Mouse (Mus musculus) E14TG2a.4 (cell line): Measurements from ENCODE around the gene Morn1.

Source experiments
- H3K27me3 ChIP-seq: 2 replicates; pipeline ENCODE4 v1.6.1; 2014; ENCODE audit warnings: low read length, control low read depth; ENCODE audit not compliant: insufficient read depth
- H3K36me3 ChIP-seq: 2 replicates; pipeline ENCODE4 v1.6.1; 2014; ENCODE audit warnings: low read length, control low read depth; ENCODE audit not compliant: insufficient read depth
- H3K4me1 ChIP-seq: replicated peaks from 2 replicates; pipeline ENCODE4 v1.6.1; 2014; ENCODE audit warnings: low read depth, low read length, control low read depth
- H3K4me3 ChIP-seq: replicated peaks from 2 replicates; pipeline ENCODE4 v1.5.1; 2014; ENCODE audit warnings: mild to moderate bottlenecking, low read length
- H3K9me3 ChIP-seq: 2 replicates; pipeline ENCODE4 v1.6.1; 2014; ENCODE audit warnings: low read length, control low read depth
- CTCF ChIP-seq: conservative IDR thresholded peaks from 2 replicates; pipeline ENCODE4 v1.5.1; 2014; ENCODE audit warnings: low read length
- NANOG ChIP-seq: IDR thresholded peaks from 2 replicates; pipeline ENCODE4 v1.6.1; 2014; ENCODE audit warnings: borderline replicate concordance, low read length, mixed read lengths
- POU5F1 ChIP-seq: IDR thresholded peaks from 2 replicates; pipeline ENCODE4 v1.6.1; 2014; ENCODE audit warnings: low read length, borderline replicate concordance

Gene Morn1

GRCm38 (mm10) chr4:155163320-155163651, 76.9 kb downstream of the Morn1 start:
- Histone ChIP-seq H3K36me3 (peaks cover 56% of the 10 kb centered on the region), H3K4me3 (peak overlapping the region; percentile 67), H3K27me3 (no peaks in the 10 kb centered on the region), H3K4me1 (peaks cover 99% of the 10 kb centered on the region), H3K9me3 (no peaks in the 10 kb centered on the region)
- TF ChIP-seq CTCF (no peak), POU5F1 (no peak), NANOG (no peak)

GRCm38 (mm10) chr4:155163685-155164084, 77.3 kb downstream of the Morn1 start:
- Histone ChIP-seq H3K4me3 (peak overlapping the region; percentile 67), H3K4me1 (peaks cover 99% of the 10 kb centered on the region), H3K27me3 (no peaks in the 10 kb centered on the region), H3K36me3 (peaks cover 54% of the 10 kb centered on the region), H3K9me3 (no peaks in the 10 kb centered on the region)
- no peak for TF ChIP-seq NANOG
- no peak for TF ChIP-seq CTCF
- no peak for TF ChIP-seq POU5F1

- Histone ChIP-seq H3K4me3 (peak overlapping the region; percentile 26; the same call in 1 of the 2 replicates), H3K36me3 (peaks cover 45% of the 10 kb centered on the region), H3K9me3 (no peaks in the 10 kb centered on the region), H3K27me3 (no peaks in the 10 kb centered on the region), H3K4me1 (peaks cover 99% of the 10 kb centered on the region)
- TF ChIP-seq CTCF (no peak), POU5F1 (no peak), NANOG (no peak)
Measured at GRCm38 (mm10) chr4:155164550-155164949, 78.2 kb downstream of the Morn1 start.

- Histone ChIP-seq H3K9me3 (no peaks in the 10 kb centered on the region), H3K27me3 (no peaks in the 10 kb centered on the region), H3K4me3 (no peak overlapping the region), H3K4me1 (peaks cover 99% of the 10 kb centered on the region), H3K36me3 (peaks cover 36% of the 10 kb centered on the region)
- TF ChIP-seq NANOG = no peak
- TF ChIP-seq POU5F1 = no peak
- no peak for TF ChIP-seq CTCF
Measured at GRCm38 (mm10) chr4:155165861-155166260, 79.5 kb downstream of the Morn1 start.

- no peaks in the 10 kb centered on the region for H3K9me3 ChIP-seq
- TF ChIP-seq POU5F1 (no peak), CTCF (no peak), NANOG (no peak)
- peaks cover 100% of the 10 kb centered on the region for H3K4me1 ChIP-seq
- 0 out of 2 replicates have a peak overlapping the region, but pooled peaks have one; percentile 10 for H3K4me3 ChIP-seq
- peaks cover 30% of the 10 kb centered on the region for H3K36me3 ChIP-seq
- no peaks in the 10 kb centered on the region for H3K27me3 ChIP-seq
Measured at GRCm38 (mm10) chr4:155168835-155169252, 82.5 kb downstream of the Morn1 start.

GRCm38 (mm10) chr4:155170614-155171212, 84.3 kb downstream of the Morn1 start:
- Histone ChIP-seq H3K4me1 (peaks cover 100% of the 10 kb centered on the region), H3K9me3 (no peaks in the 10 kb centered on the region), H3K4me3 (no peak overlapping the region), H3K36me3 (peaks cover 30% of the 10 kb centered on the region), H3K27me3 (no peaks in the 10 kb centered on the region)
- no peak for TF ChIP-seq CTCF
- TF ChIP-seq POU5F1 = no peak
- TF ChIP-seq NANOG = no peak

GRCm38 (mm10) chr4:155171961-155172533, 85.7 kb downstream of the Morn1 start:
- peaks cover 100% of the 10 kb centered on the region for H3K4me1 ChIP-seq
- H3K36me3 ChIP-seq = peaks cover 26% of the 10 kb centered on the region
- no peaks in the 10 kb centered on the region for H3K27me3 ChIP-seq
- TF ChIP-seq POU5F1 (no peak), NANOG (no peak), CTCF (no peak)
- H3K9me3 ChIP-seq = no peaks in the 10 kb centered on the region
- H3K4me3 ChIP-seq = peak overlapping the region; percentile 56

- TF ChIP-seq POU5F1 = no peak
- no peaks in the 10 kb centered on the region for H3K9me3 ChIP-seq
Measured at GRCm38 (mm10) chr4:155172909-155173821, 86.8 kb downstream of the Morn1 start.

More at GRCm38 (mm10) chr4:155172909-155173821, 86.8 kb downstream of the Morn1 start:
- Histone ChIP-seq H3K4me1 (peaks cover 100% of the 10 kb centered on the region), H3K36me3 (peaks cover 22% of the 10 kb centered on the region; the same call in 1 of the 2 replicates), H3K4me3 (peak overlapping the region; percentile 56), H3K27me3 (no peaks in the 10 kb centered on the region)
